Mouse (Mus musculus) midbrain, embryonic 10.5 days (tissue): Measurements from ENCODE around the gene Tuba1a. TPM values are rescaled to one million over a fixed set of nuclear protein-coding genes. Genes with fewer than 3 reads are reported as not detected.

Source experiments
- polyA plus RNA-seq: library from polyadenylated mRNA; unstranded; fragments of >200 nt; fragmentation: Nextera tagmentation; extraction: Ambion mirVana; gene quantifications from 2 replicates; pipeline ENCODE4 v1.2.1, GENCODE M21; 2016

The Tuba1a gene
- polyA plus RNA-seq, 1 experiment from 2014 or later: 4,467 TPM

Other genes with a start within 250 kb of the Tuba1a start
- gene Ccdc65, start 245.5 kb downstream of the Tuba1a start, polyA plus RNA-seq: 1.3 and 1.5 TPM in 2 replicates
- gene Fkbp11, start 225.5 kb downstream of the Tuba1a start, polyA plus RNA-seq: 15.2 and 16.4 TPM in 2 replicates
- gene Arf3, start 190.5 kb downstream of the Tuba1a start, polyA plus RNA-seq: 41.2 and 43.2 TPM in 2 replicates
- gene Wnt10b, start 175.6 kb downstream of the Tuba1a start, polyA plus RNA-seq: 0.14 and 0.24 TPM in 2 replicates
- gene Wnt1, start 163.8 kb downstream of the Tuba1a start, polyA plus RNA-seq: 22.0 and 24.0 TPM in 2 replicates
- 0.54 and 0.82 TPM in 2 replicates for gene Ddn, start 144.2 kb downstream of the Tuba1a start, polyA plus RNA-seq
- 90.4 and 94.9 TPM in 2 replicates for gene Prkag1, start 122.2 kb downstream of the Tuba1a start, polyA plus RNA-seq
- 9.1 and 10.1 TPM in 2 replicates for gene Kmt2d, start 82.5 kb downstream of the Tuba1a start, polyA plus RNA-seq
- gene Rhebl1, start 59.2 kb downstream of the Tuba1a start, polyA plus RNA-seq: 19.3 and 23.9 TPM in 2 replicates
- 0.27 and 0.58 TPM in 2 replicates for gene Dhh, start 55.2 kb downstream of the Tuba1a start, polyA plus RNA-seq
- gene Lmbr1l, start 35.5 kb downstream of the Tuba1a start, polyA plus RNA-seq: 24.7 and 28.6 TPM in 2 replicates
- 2,448 and 2,588 TPM in 2 replicates for gene Tuba1b, start 19.1 kb downstream of the Tuba1a start, polyA plus RNA-seq
- gene Gm49450, start 152 bp downstream of the Tuba1a start, polyA plus RNA-seq: not detected in 2 replicates
- gene Tuba1c, start 76.2 kb upstream of the Tuba1a start, polyA plus RNA-seq: 118 and 129 TPM in 2 replicates
- gene Prph, start 101.5 kb upstream of the Tuba1a start, polyA plus RNA-seq: 3.3 and 4.2 TPM in 2 replicates
- 47.5 and 50.2 TPM in 2 replicates for gene Troap, start 120.9 kb upstream of the Tuba1a start, polyA plus RNA-seq
- gene C1ql4, start 134.1 kb upstream of the Tuba1a start, polyA plus RNA-seq: 0.21 and 2.3 TPM in 2 replicates
- 0.99 and 1.3 TPM in 2 replicates for gene Dnajc22, start 139.5 kb upstream of the Tuba1a start, polyA plus RNA-seq
- 55.3 and 57.1 TPM in 2 replicates for gene Spats2, start 172.2 kb upstream of the Tuba1a start, polyA plus RNA-seq